Mouse (Mus musculus): ENCODE results near the gene Hoxd3. TPM values are rescaled to one million over a fixed set of nuclear protein-coding genes. Genes with fewer than 3 reads are reported as not detected.

Hoxd3 gene
- total RNA-seq, 4 experiments from 2014 or later, result 0.17 to 0.29 TPM; not detected in 2

DNA sequence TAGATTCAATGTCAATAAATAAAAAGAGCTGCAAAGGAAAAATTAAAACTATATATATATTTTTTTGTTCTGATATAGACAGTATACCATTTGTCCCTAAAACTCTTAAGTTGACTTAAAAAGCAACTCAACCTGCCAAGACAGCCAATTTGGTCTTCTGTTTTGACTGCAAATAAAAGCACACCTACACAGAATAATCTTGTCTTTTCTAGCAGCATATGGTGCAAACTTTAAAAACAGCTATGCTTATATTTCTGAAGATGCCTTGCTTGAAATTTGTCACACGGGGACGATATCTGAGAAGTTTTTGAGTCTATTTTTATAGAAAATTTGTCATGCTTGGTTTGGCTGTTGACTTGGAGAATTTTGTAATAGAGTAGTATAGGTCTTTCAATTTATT, 62.6 kb downstream of the Hoxd3 start:
- DNase-seq (ENCODE audit: low spot score in 2 of 2), result no peak

DNA sequence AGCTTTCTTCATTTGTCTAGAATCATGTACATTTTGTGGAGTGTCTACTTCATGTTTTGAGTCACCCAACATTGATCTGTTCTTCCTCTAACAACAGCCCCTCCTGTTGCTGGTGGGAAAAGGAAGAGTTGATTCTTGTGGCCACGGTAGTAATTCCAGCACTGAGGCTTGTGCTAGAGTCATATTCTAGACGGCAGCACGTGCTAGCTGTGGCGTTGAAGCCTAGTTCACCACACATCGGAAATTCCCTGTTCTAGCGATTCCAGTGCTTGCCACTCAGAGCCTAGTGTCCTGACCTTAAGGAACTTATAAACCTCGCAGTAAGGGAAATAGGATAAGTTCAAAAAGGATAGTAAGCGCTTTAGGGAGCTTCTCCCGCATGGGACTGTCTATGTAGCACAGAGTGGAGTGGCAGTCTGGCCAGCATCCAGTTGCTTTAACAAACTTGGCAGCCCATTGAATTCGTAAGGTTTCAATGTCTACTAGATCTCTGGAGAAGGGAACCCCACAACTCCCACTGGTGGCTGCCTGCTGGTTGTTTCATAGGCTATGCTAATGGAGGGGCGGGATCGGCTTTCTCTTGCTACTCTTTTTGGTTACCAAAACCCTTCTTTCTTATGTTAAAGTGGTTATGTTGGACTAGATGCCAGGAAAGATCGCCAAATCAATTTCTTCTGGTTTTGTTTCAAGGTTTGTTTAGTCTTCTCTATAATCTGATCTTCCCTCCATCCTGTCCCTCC, 66.0 kb downstream of the Hoxd3 start:
- DNase-seq (ENCODE audit: low spot score in 2 of 2), result no peak

DNA sequence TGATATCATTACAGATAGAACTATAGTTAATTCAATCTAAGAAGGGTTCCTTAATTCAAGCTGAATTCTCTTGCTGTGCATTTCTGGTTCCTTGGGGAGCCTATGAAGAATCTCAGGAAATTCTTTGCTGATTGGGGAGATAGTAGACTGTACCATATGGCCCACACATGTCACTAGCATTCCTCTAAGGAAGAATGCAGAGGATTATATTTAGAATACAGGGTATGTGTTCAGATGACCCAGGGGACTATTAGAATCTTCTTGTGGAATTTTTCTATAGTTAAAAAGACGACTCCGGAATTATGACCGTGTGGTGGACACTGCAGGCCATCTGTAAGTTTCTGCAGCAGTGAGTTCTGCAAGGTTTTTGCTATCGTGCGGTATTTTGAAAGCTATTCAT, 69.7 kb downstream of the Hoxd3 start:
- no peak for DNase-seq (ENCODE audit: low spot score in 2 of 2)

DNA sequence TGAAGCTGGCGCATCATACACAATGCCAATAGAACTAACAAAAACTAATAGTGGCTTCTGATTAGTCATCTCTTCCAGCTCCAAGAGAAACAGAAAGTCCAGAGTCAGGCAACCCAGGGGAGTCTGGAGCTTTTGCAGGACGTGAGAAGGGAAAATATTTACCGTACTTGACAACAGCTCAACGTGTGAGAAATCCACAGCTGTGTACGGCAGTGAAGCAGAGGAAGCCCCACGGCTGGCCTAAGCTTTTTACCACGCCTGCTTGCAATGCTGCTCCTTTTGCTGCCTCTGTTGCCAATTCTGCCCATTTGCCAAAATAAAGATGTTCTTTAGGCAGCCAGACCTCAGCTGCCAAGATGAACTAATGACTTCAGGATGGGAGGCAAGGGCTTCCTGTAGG, 83.8 kb downstream of the Hoxd3 start:
- peak; percentile 3 to 5 for DNase-seq (ENCODE audit: low spot score in 2 of 2)

Small RNA genes within 50 kb of the gene (microRNA-seq; reads per million reads assigned to microRNA genes)
- not detected for gene Gm44463
- 27,469 reads per million, percentile 95 among the genes with 10 or more reads in this experiment for gene Mir10b

Other genes starting within 250 kb of the Hoxd3 start
- gene Lnpk, start 132.5 kb upstream of the Hoxd3 start, total RNA-seq (2022), result 10 to 100 TPM; 53.3 to 59.6 (median 56.5) TPM
- not detected for gene Evx2, start 52.4 kb upstream of the Hoxd3 start, total RNA-seq (2022)
- gene Hoxd13, start 43.6 kb upstream of the Hoxd3 start, total RNA-seq (2022), result not detected
- gene Hoxd12, start 36.9 kb upstream of the Hoxd3 start, total RNA-seq (2022), result not detected
- gene Hoxd11, start 32.4 kb upstream of the Hoxd3 start, total RNA-seq (2022), result not detected
- 1 to 10 TPM; 6.1 to 8.5 (median 7.6) TPM for gene Hoxd10, start 20.0 kb upstream of the Hoxd3 start, total RNA-seq (2022)
- gene Hoxd9, start 14.2 kb upstream of the Hoxd3 start, total RNA-seq (2022), result 10 to 100 TPM; 22.6 to 27.5 (median 23.7) TPM
- 10 to 100 TPM; 46.8 to 53.5 (median 51.3) TPM for gene Hoxd8, start 7.3 kb upstream of the Hoxd3 start, total RNA-seq (2022)
- gene Hoxd4, start within 50 bp of the Hoxd3 start, total RNA-seq (2022), result 1 to 10 TPM; 1.1 to 1.9 (median 1.5) TPM
- under 1 TPM in 1 of 4 experiments, not detected in 3; 0.31 TPM for gene Gm28230, start 14.8 kb downstream of the Hoxd3 start, total RNA-seq (2022)
- gene Hoxd1, start 51.1 kb downstream of the Hoxd3 start, total RNA-seq (2022), result not detected
- gene Mtx2, start 113.9 kb downstream of the Hoxd3 start, total RNA-seq (2022), result 10 to 100 TPM; 25.7 to 33.2 (median 27.7) TPM

All from gastrocnemius, adult 8-10 months (tissue).